Mouse (Mus musculus): ENCODE measurements around the gene Xpc.
"Not testable (repeated sequence)": the region's sequence is repeated elsewhere in the genome, so short reads cannot be mapped to it uniquely, and the experiment has no call there.

The Xpc gene

DNA sequence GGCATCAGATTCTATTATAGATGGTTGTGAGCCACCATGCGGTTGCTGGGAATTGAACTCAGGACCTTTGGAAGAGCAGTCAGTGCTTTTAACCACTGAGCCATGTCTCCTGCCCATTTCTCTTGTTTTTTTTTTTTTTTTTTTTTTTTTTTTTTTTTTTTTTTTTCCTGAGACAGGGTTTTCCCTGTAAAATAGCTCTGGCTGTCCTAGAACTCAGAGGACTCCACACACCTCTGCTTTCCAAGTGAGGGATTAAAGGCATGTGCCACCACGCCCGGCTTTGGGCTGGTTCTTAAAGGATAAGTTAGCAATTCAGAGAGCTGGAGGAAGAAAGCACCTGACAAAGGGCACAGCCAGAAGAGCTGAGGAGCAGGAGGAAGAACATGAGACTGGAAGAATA lies 44.3 kb downstream of the Xpc start:
- DNase-seq = not testable (repeated sequence)

DNA sequence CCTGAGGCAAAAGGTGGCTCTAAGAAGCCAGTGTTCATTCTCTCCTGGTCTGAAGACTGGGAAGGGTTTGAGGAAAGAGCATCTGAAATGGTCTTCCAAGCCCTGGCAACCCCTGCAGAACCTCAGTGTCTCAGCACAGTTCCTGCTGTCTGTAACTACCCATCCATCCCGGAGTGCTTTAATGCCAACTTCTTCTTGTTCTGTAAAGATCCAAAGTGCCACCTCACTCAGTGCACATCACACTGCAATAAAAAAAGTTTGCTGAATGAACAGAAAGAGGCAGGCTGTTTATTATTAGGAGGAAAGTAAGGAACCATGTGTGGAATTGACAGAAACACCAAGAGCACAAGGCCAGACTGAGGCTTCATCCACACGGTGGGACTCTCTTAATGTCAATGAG lies 45.0 kb downstream of the Xpc start:
- DNase-seq = no peak

DNA sequence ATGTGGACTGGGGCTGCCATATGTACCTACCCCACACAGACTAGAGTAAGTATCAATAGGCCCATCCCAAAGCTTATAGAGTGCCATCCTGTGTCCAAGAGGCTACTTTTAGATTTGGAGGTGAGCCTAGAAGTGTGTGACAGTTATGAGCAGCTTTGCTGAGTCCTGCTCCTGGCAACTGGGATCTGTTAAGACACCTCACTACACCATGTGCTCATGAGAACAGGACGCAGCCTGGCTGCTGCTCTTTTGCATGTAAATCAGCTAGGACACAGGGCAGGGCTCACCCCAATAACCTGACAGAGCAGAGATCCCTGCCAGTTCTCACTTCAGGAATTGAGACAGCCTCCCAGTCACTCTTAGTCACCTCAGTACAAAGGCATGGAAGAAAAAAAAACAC lies 48.6 kb downstream of the Xpc start:
- DNase-seq = no peak

DNA sequence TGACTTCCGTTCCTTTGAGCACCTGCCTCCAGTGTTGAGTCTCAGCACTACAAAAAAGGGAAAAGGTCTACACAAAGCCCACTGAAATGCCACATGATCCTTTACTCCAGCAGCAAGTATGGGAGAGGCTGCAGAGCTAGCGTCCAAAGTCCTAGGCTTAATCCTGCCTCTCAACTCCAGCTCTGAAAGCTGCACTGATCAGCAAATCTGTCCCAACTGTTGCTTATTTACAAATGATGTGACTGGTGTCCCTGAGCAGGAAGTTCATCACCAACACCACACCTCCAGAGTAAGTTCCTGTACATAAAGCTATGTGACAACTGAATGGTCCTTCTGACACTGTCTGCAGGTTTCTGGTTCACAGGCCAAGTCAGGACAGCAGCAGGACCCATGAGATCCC lies 49.9 kb downstream of the Xpc start:
- no peak for DNase-seq

DNA sequence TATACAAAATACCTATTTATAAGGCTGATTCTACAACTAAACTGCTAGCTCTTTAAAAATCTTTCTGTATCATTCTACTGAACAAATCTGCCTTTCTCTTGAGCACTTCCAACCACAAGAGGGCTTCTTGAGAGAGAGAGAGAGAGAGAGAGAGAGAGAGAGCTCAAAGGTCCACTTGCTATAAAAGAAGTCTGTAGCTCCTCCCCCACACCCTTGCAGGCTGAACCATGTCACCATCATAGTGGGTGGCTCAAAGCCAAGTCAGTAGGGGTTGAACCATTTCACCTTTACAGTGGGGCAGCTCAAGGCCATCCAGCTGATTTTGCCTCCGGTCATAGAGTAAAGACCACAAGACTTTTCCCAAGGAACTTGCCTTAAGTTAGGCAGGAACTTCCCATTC lies 56.2 kb downstream of the Xpc start:
- DNase-seq = no peak

DNA sequence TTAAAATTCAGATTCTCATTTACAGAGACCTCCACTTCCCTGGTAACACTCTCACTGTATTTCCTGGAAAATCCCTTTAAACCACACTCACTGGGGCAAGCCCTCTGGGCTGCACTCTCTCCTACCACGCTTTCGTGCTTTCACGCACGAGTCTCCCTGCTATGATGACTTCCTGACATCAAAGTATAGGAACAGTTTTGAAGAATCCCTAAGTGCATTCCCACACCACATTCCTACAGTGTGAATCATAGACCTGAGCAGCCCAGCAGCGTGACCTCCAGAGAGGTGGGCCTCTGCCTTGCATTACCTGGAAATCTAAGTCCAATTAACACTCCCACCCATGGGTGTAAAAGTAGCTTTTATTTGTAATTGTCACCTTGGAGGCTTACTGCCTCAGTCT lies 61.1 kb downstream of the Xpc start:
- no peak for DNase-seq

DNA sequence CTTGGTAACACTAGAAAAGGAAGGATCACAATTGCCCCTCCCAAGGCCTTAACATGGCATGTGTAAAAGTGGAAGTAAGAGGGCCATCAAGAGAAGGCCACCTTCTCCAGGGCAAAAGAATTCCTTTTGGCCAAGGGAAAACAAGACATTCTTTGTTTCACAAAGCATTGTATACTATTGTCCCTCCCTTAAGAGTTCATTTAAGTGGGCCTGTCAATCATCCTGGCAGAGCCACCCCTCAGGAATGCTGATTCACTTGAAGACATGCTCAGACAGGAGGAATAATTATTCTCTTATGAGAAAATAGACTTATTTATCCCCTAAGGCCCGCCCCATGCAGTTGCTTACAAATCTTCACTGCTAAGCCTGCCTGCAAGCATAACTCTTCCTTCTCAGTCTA lies 63.6 kb downstream of the Xpc start:
- no peak for DNase-seq

DNA sequence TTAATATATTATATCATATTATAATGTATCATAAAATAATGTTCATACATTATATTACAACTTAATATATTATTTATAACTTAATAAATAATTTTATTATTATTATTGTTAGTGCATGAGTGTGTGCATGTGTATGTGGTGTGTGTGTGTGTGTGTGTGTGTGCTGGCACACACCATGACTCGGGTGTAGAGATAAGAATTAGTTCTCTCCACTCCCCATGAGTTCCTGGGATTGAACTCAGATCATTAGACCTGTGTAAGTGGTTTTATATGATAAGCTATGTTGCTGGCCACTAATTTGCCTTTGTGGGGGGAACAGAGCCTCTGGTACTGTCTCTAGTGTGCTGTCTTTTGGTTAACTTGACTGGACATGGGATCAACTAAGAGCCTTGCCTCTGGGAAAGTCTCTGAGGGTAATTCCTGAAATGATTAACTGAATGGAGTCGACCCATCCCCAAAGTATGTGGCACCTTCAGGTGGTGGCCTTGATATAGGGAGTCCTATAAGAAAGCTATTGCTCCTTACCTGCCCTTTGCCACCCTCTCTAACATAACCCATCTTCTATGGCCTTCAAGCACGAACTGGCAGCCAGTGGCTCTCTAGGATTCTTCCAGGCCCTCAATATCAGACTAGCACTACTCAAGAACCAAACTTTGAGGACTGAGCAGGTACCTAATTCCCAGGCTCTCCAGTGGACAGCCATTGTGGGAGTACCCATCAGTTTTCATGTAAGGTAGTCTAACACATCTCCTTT lies 66.0 kb downstream of the Xpc start:
- no peak for DNase-seq

DNA sequence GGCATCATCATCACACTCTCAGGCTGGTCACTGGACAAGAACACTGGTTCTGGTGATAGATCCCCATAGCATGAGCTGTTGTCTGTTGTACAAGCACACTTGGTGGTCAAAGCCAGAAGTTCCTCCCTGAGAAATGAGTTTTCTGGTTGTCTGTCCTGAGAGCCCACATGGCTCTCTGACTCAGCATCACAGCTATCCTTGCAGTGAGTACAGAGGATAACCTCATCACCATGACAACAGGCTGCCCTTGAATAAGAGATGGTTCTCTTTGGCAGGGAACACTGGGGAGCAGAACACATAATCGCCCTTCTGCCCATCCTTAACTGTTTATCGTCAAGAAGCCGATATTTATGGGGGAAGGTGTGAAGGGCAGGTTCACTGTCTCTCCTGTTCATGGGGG lies 70.4 kb downstream of the Xpc start:
- no peak for DNase-seq

DNA sequence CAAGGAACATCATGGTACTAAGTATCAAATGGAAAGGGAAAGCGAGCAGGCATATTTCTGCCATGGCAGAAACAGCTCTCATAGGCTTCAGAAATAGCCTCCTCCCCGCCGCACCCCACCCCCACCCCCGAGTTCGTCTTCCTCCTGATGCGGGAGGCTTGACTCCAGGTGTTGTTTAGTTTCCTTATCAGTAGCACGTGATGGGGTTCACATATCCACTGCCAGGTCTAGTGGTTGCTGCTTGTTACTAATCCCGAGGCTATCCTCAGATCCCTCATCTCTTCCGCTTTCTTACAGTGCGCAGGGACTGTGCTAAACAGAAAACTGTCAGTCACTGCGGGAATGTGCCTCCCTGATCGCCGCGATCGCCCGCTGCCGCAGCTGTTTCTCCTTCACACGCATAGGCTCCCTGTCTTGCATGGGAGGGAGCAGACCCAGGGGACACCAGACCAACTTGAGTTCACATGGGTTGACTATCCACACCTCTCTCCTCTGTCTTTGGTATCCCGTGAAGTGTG lies 74.5 kb downstream of the Xpc start:
- DNase-seq = no peak

DNA sequence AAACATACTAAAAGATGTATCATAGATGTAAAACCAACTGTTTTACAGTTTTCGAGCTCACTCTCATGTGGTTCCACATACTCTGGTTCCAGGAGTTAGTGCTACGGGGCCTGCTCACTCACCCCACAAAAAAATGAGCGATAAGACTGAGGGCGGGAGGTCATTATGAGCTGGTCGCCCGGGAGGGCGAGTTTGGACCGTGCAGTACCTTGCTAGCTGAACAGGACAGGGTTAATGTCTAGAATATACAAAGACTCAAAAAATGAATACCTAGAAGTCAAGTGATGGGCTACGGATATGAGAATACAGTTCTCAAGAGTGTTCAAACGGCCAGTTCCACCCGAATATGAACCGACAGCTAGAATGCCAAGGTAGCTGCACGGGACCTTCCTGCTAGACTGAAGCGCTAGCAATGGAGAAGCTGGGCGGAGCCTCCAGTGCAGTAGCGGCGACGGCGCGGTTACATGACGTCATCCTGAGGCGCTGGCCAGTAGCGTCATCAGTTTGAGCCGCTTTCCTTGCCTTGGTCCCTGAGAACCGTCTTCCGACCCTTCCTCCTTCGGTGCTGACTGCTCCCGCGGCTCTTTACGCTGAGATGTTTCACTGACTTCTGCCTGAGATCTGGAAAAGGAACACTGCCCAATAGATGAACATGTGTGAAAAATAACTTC lies 75.1 kb downstream of the Xpc start:
- DNase-seq = peak; percentile 79 to 82

All from thymus, adult 18-20 months (tissue).